Mouse (Mus musculus) heart, postnatal 0 days (tissue): ENCODE data around the gene Zfp362.

ENCODE experiments used
- CTCF ChIP-seq: IDR thresholded peaks from 2 replicates; pipeline ENCODE4 v1.5.1; 2016; ENCODE audit warnings: antibody characterized with exemption, control low read depth, low read depth
- EP300 ChIP-seq: IDR thresholded peaks from 2 replicates; pipeline ENCODE4 v1.6.1; 2016; ENCODE audit warnings: antibody characterized with exemption, low read depth

DNA sequence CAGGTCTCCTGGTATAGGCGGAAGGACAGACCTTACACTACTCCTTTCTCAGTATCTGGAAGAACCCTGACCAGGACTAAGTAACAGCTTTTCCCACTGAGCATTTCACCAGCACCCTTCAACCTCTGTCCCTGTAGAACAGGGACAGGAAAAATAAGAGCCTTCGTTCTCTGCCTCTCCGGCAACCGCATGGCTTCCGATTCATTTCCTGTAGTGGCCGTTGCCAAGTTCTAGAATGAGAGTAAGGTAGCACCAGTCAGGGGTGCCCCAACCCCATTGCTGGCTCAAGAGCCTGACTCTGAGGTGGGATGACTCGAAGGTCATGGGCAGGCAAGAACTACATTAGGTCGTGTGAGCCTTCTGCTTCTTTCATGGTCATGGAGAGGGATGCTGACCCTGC is 60.7 kb downstream of the Zfp362 start:
- no peak for TF ChIP-seq CTCF
- TF ChIP-seq EP300 = no peak
